ENCODE assay signal across 8 mouse cellular contexts in the genomic region with DNA sequence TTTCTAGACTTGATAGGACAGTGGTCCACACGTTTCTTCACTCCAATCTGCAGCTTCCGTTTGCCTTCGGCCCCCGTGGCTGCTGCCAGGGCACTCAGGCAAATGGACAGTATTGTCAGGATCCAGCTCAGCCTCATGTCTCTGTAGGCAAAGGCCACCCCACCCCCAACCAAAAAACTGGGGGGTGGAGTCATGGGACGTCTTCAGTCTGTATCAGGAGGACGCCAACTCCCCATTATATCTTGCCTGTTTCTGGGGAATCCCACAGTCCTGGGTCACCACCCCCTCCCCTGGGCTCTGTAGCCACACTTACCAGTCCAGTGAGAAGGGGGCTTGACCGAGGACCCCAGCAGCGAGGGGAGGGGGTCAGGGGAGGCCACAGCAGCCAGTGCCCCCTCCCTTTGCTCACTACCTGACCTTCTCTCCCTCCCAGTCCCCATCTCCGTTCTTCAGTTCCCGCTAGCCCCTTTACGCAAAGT. TPM values are rescaled to one million over a fixed set of nuclear protein-coding genes. Genes with fewer than 3 reads are reported as not detected.
DNase-seq lines count a peak whose midpoint lies in the region; ATAC-seq and TF ChIP-seq lines count a peak whose summit lies in the region.

No protein-coding gene starts in this region.

- TF ChIP-seq CTCF in kidney, adult 2 months (conservative IDR thresholded peaks at IDR 0.05; ENCODE audit: insufficient read depth, insufficient read length, low read depth, low read length): no peak
- no peak for TF ChIP-seq CTCF in MEL (IDR thresholded peaks at IDR 0.05 in 2 of 3, conservative IDR thresholded peaks at IDR 0.05 in 1 of 3; ENCODE audit: control insufficient read depth in 1 of 3, insufficient read depth in 1 of 3, low read depth in 2 of 3, low read length in 3 of 3, poor library complexity in 1 of 3, severe bottlenecking in 1 of 3)
- TF ChIP-seq CTCF in liver, adult 2 months (IDR thresholded peaks at IDR 0.05; ENCODE audit: low read depth, low read length): no peak
- TF ChIP-seq CTCF in small intestine, adult 2 months (IDR thresholded peaks at IDR 0.05; ENCODE audit: extremely low read depth, insufficient read length, insufficient replicate concordance, low read depth, low read length): no peak

- peak; percentile 38 for DNase-seq in kidney, adult 2 months
- DNase-seq in kidney, postnatal 25 days: no peak
- peak; percentile 80 for DNase-seq in MEL (ENCODE audit: low read depth, low spot score)
- DNase-seq in embryo, embryonic 9.5 days (ENCODE audit: extremely low spot score): peak; percentile 60
- DNase-seq in liver, adult 2 months (ENCODE audit: extremely low read depth, low read depth, low spot score): peak; percentile 44
- DNase-seq in ovary, postnatal 14 days (ENCODE audit: low spot score): no peak

- H3K4me3 ChIP-seq in kidney, adult 2 months (ENCODE audit: insufficient read depth, low read depth, low read length): peak overlapping the region; percentile 71
- peak overlapping the region; percentile 9 to 60 for H3K4me3 ChIP-seq in MEL (ENCODE audit: control insufficient read depth in 1 of 2, insufficient read depth in 1 of 2, low read depth in 2 of 2, low read length in 2 of 2)
- peak overlapping the region; percentile 70 for H3K4me3 ChIP-seq in hindbrain, embryonic 15.5 days
- peak overlapping the region; percentile 70 for H3K4me3 ChIP-seq in liver, adult 2 months (ENCODE audit: insufficient read depth, low read depth, low read length)
- H3K4me3 ChIP-seq in small intestine, adult 2 months (ENCODE audit: low read depth, low read length): peak overlapping the region; percentile 67

- H3K9ac ChIP-seq in MEL (ENCODE audit: control insufficient read depth, low read depth, low read length, poor library complexity, severe bottlenecking): peak overlapping the region; percentile 67
- H3K9ac ChIP-seq in hindbrain, embryonic 15.5 days: peak overlapping the region; percentile 39
- H3K9ac ChIP-seq in liver, adult 2 months (ENCODE audit: low read depth, low read length): peak overlapping the region; percentile 72

- no peaks in the 10 kb centered on the region for H3K36me3 ChIP-seq in kidney, adult 2 months (ENCODE audit: control insufficient read depth, insufficient read depth, low read length)
- H3K36me3 ChIP-seq in MEL (ENCODE audit: control insufficient read depth in 1 of 2, insufficient read depth in 2 of 2, low read length in 2 of 2): peaks cover 0 to 23% of the 10 kb centered on the region in 2 experiments; a peak in 2 of 4 replicates
- H3K36me3 ChIP-seq in hindbrain, embryonic 15.5 days: peaks cover 12% of the 10 kb centered on the region; the same call in 1 of the 2 replicates
- H3K36me3 ChIP-seq in liver, adult 2 months (ENCODE audit: control insufficient read depth, insufficient read depth, low read length): peaks cover 3% of the 10 kb centered on the region; the same call in 1 of the 2 replicates
- peaks cover 11% of the 10 kb centered on the region for H3K36me3 ChIP-seq in small intestine, adult 2 months (ENCODE audit: control insufficient read depth, insufficient read depth, low read length)

- no peak for TF ChIP-seq EP300 in MEL (IDR thresholded peaks at IDR 0.05; ENCODE audit: low read depth in 1 of 2, low read length in 2 of 2)

- H3K79me2 ChIP-seq in MEL (ENCODE audit: control insufficient read depth, insufficient read depth, low read length, poor library complexity): peaks cover 39% of the 10 kb centered on the region
- H3K79me2 ChIP-seq in liver, adult 2 months (ENCODE audit: control insufficient read depth, insufficient read depth, low read length): peaks cover 8% of the 10 kb centered on the region; the same call in 1 of the 2 replicates

- H3K4me2 ChIP-seq in hindbrain, embryonic 15.5 days: peak overlapping the region; percentile 87

- H3K4me1 ChIP-seq in kidney, adult 2 months (ENCODE audit: control insufficient read depth, insufficient read depth, low read length): peaks cover 18% of the 10 kb centered on the region; the same call in 1 of the 2 replicates
- peaks cover 0 to 19% of the 10 kb centered on the region in 2 experiments; a peak in 2 of 4 replicates for H3K4me1 ChIP-seq in MEL (ENCODE audit: control insufficient read depth in 1 of 2, insufficient read depth in 2 of 2, low read length in 2 of 2)
- H3K4me1 ChIP-seq in hindbrain, embryonic 15.5 days (replicated peaks): peaks cover 49% of the 10 kb centered on the region
- peaks cover 22% of the 10 kb centered on the region for H3K4me1 ChIP-seq in liver, adult 2 months (ENCODE audit: control insufficient read depth, insufficient read depth, low read length)
- H3K4me1 ChIP-seq in small intestine, adult 2 months (ENCODE audit: control insufficient read depth, insufficient read depth, insufficient read length, low read length): peaks cover 16% of the 10 kb centered on the region

- ATAC-seq in hindbrain, embryonic 15.5 days (ENCODE audit: low FRiP score, low read depth): no peak

- H3K27me3 ChIP-seq in kidney, adult 2 months (replicated peaks; ENCODE audit: control insufficient read depth, insufficient read depth, low read length): no peaks in the 10 kb centered on the region
- H3K27me3 ChIP-seq in MEL (ENCODE audit: control insufficient read depth in 1 of 2, insufficient read depth in 2 of 2, low read length in 2 of 2): no peaks in the 10 kb centered on the region
- no peaks in the 10 kb centered on the region for H3K27me3 ChIP-seq in hindbrain, embryonic 15.5 days
- no peaks in the 10 kb centered on the region for H3K27me3 ChIP-seq in liver, adult 2 months (ENCODE audit: control insufficient read depth, insufficient read depth, low read length)
- H3K27me3 ChIP-seq in small intestine, adult 2 months (ENCODE audit: control insufficient read depth, insufficient read depth, low read length): no peaks in the 10 kb centered on the region

- 15% methylated on average over 11 of the region's 11 CpGs for WGBS in kidney, adult 2 months
- 9% methylated on average over 11 of the region's 11 CpGs for WGBS in hindbrain, embryonic 15.5 days
- 3% methylated on average over 11 of the region's 11 CpGs for WGBS in liver, adult 2 months
- 6% methylated on average over 11 of the region's 11 CpGs for WGBS in small intestine, adult 2 months

- no peak for TF ChIP-seq RAD21 in MEL (IDR thresholded peaks at IDR 0.05; ENCODE audit: low read depth, low read length)

- TF ChIP-seq POLR2A in kidney, adult 2 months (IDR thresholded peaks at IDR 0.05; ENCODE audit: low read depth, low read length): no peak
- peak in 1 of 2 experiments; percentile 44; a peak in 1 of 4 replicates for TF ChIP-seq POLR2A in MEL (IDR thresholded peaks at IDR 0.05; ENCODE audit: control insufficient read depth in 1 of 2, insufficient read depth in 1 of 2, low read depth in 1 of 2, low read length in 2 of 2, poor library complexity in 1 of 2)
- TF ChIP-seq POLR2A in liver, adult 2 months (IDR thresholded peaks at IDR 0.05; ENCODE audit: extremely low read depth, insufficient read depth, low read length): no peak
- no peak for TF ChIP-seq POLR2A in small intestine, adult 2 months (IDR thresholded peaks at IDR 0.05; ENCODE audit: low read depth, low read length)

- no peaks in the 10 kb centered on the region for H3K9me3 ChIP-seq in MEL (replicated peaks; ENCODE audit: insufficient read depth, low read length)
- H3K9me3 ChIP-seq in hindbrain, embryonic 15.5 days: no peaks in the 10 kb centered on the region

- H3K27ac ChIP-seq in kidney, adult 2 months (ENCODE audit: insufficient read depth, low read depth, low read length): peak overlapping the region; percentile 12; the same call in 1 of the 2 replicates
- H3K27ac ChIP-seq in MEL (ENCODE audit: control insufficient read depth, low read depth, low read length): peak overlapping the region; percentile 57
- H3K27ac ChIP-seq in hindbrain, embryonic 15.5 days (replicated peaks): peak overlapping the region; percentile 97
- H3K27ac ChIP-seq in liver, adult 2 months (replicated peaks; ENCODE audit: insufficient read depth, low read depth, low read length): peak overlapping the region; percentile 72
- H3K27ac ChIP-seq in small intestine, adult 2 months (ENCODE audit: insufficient read depth, low read depth, low read length): peak overlapping the region; percentile 45

RNA-seq across cellular contexts. Expression of a gene that starts 1.3 kb away (rescaled TPM):
- polyA plus RNA-seq in kidney, adult 2 months (2012; rRNA removed): 96.3 and 136 TPM in 2 replicates
- 51.4 and 53.9 TPM in 2 replicates for total RNA-seq in MEL (2012; rRNA removed)
- polyA plus RNA-seq in MEL (2012; ENCODE audit: insufficient read depth in 1 of 2, insufficient read length in 2 of 2, low read depth in 1 of 2, low replicate concordance in 2 of 2, missing spikeins in 1 of 2): 100 to 1,000 TPM in 1 of 2 experiments, not detected in 1; 167 TPM
- polyA plus RNA-seq in hindbrain, embryonic 15.5 days (2015; fragmentation: Nextera tagmentation; extraction: Ambion mirVana): 147 and 160 TPM in 2 replicates
- total RNA-seq in liver, adult 2 months (2014; rRNA removed): 66.2 and 92.8 TPM in 2 replicates
- polyA plus RNA-seq in liver, adult 2 months (2012; rRNA removed): 60.0 and 97.3 TPM in 2 replicates
- polyA plus RNA-seq in small intestine, adult 2 months (2012; rRNA removed): 23.0 and 47.9 TPM in 2 replicates

RNA-seq across cellular contexts. Expression of a gene that starts 2.8 kb away (rescaled TPM):
- 40.2 and 53.7 TPM in 2 replicates for polyA plus RNA-seq in kidney, adult 2 months (2012; rRNA removed)
- 12.6 and 13.0 TPM in 2 replicates for total RNA-seq in MEL (2012; rRNA removed)
- polyA plus RNA-seq in MEL (2012; ENCODE audit: insufficient read depth in 1 of 2, insufficient read length in 2 of 2, low read depth in 1 of 2, low replicate concordance in 2 of 2, missing spikeins in 1 of 2): 10 to 100 TPM in 1 of 2 experiments, not detected in 1; 30.8 TPM
- polyA plus RNA-seq in hindbrain, embryonic 15.5 days (2015; fragmentation: Nextera tagmentation; extraction: Ambion mirVana): 13.6 and 14.0 TPM in 2 replicates
- 5.9 and 9.6 TPM in 2 replicates for total RNA-seq in liver, adult 2 months (2014; rRNA removed)
- polyA plus RNA-seq in liver, adult 2 months (2012; rRNA removed): 15.7 and 27.6 TPM in 2 replicates
- polyA plus RNA-seq in small intestine, adult 2 months (2012; rRNA removed): 200 and 595 TPM in 2 replicates

RNA-seq across cellular contexts. Expression of a gene that starts 4.3 kb away (rescaled TPM):
- 48.7 and 55.3 TPM in 2 replicates for polyA plus RNA-seq in kidney, adult 2 months (2012; rRNA removed)
- 448 and 467 TPM in 2 replicates for total RNA-seq in MEL (2012; rRNA removed)
- 100 to 1,000 TPM in 1 of 2 experiments, not detected in 1; 349 TPM for polyA plus RNA-seq in MEL (2012; ENCODE audit: insufficient read depth in 1 of 2, insufficient read length in 2 of 2, low read depth in 1 of 2, low replicate concordance in 2 of 2, missing spikeins in 1 of 2)
- polyA plus RNA-seq in hindbrain, embryonic 15.5 days (2015; fragmentation: Nextera tagmentation; extraction: Ambion mirVana): 210 and 211 TPM in 2 replicates
- 14.0 and 24.0 TPM in 2 replicates for total RNA-seq in liver, adult 2 months (2014; rRNA removed)
- 34.5 and 38.2 TPM in 2 replicates for polyA plus RNA-seq in liver, adult 2 months (2012; rRNA removed)
- 44.2 and 100 TPM in 2 replicates for polyA plus RNA-seq in small intestine, adult 2 months (2012; rRNA removed)

RNA-seq across cellular contexts. Expression of a gene that starts 8.4 kb away (rescaled TPM):
- polyA plus RNA-seq in kidney, adult 2 months (2012; rRNA removed): 82.9 and 83.0 TPM in 2 replicates
- total RNA-seq in MEL (2012; rRNA removed): 11.2 and 11.5 TPM in 2 replicates
- 10 to 100 TPM in 1 of 2 experiments, not detected in 1; 67.6 TPM for polyA plus RNA-seq in MEL (2012; ENCODE audit: insufficient read depth in 1 of 2, insufficient read length in 2 of 2, low read depth in 1 of 2, low replicate concordance in 2 of 2, missing spikeins in 1 of 2)
- 63.9 and 67.5 TPM in 2 replicates for polyA plus RNA-seq in hindbrain, embryonic 15.5 days (2015; fragmentation: Nextera tagmentation; extraction: Ambion mirVana)
- total RNA-seq in liver, adult 2 months (2014; rRNA removed): 1.9 and 3.2 TPM in 2 replicates
- 16.8 and 20.4 TPM in 2 replicates for polyA plus RNA-seq in liver, adult 2 months (2012; rRNA removed)
- 19.8 and 20.4 TPM in 2 replicates for polyA plus RNA-seq in small intestine, adult 2 months (2012; rRNA removed)

RNA-seq across cellular contexts. Expression of a gene that starts 13.3 kb away (rescaled TPM):
- 48.8 and 50.1 TPM in 2 replicates for polyA plus RNA-seq in kidney, adult 2 months (2012; rRNA removed)
- total RNA-seq in MEL (2012; rRNA removed): 3.2 and 4.2 TPM in 2 replicates
- 10 to 100 TPM in 1 of 2 experiments, not detected in 1; 12.9 TPM for polyA plus RNA-seq in MEL (2012; ENCODE audit: insufficient read depth in 1 of 2, insufficient read length in 2 of 2, low read depth in 1 of 2, low replicate concordance in 2 of 2, missing spikeins in 1 of 2)
- 23.7 and 24.2 TPM in 2 replicates for polyA plus RNA-seq in hindbrain, embryonic 15.5 days (2015; fragmentation: Nextera tagmentation; extraction: Ambion mirVana)
- 11.2 and 13.3 TPM in 2 replicates for total RNA-seq in liver, adult 2 months (2014; rRNA removed)
- 22.3 and 23.7 TPM in 2 replicates for polyA plus RNA-seq in liver, adult 2 months (2012; rRNA removed)
- 34.1 and 53.4 TPM in 2 replicates for polyA plus RNA-seq in small intestine, adult 2 months (2012; rRNA removed)

Comparison
In these comparisons a context has a peak if more than half of its experiments do, and no peak if none do; other contexts are left out.
1. DNase-seq: peak in kidney, adult 2 months (single experiment), MEL (single experiment), embryo, embryonic 9.5 days (single experiment) and liver, adult 2 months (single experiment); none in kidney, postnatal 25 days (0 of 2) and ovary, postnatal 14 days (single experiment).
2. H3K27ac ChIP-seq: peak in every context shown above with its lines; median percentile 97 in hindbrain, embryonic 15.5 days; 72 in liver, adult 2 months; 57 in MEL; 45 in small intestine, adult 2 months; 12 in kidney, adult 2 months.
3. Peak in every context shown above with its lines, with median percentiles within 50 percentile points of each other: H3K4me3 ChIP-seq and H3K9ac ChIP-seq.